Mouse (Mus musculus) CD4-positive, CD25-positive, alpha-beta regulatory T cell, adult 9 weeks (primary cell): ENCODE data around the gene Slc25a5. TPM values are rescaled to one million over a fixed set of nuclear protein-coding genes. Genes with fewer than 3 reads are reported as not detected.

Experiments
- polyA plus RNA-seq: library from polyadenylated mRNA; unstranded; fragments of 100-300 nt; shearing (Covaris generic); gene quantifications from one replicate; pipeline ENCODE4 v1.2.1, GENCODE M21; 2017

Gene Slc25a5
- 823 TPM for polyA plus RNA-seq

GRCm38 (mm10) chrX:36795424-36796162, at the start of gene Slc25a5:
TSS of gene Slc25a5 (plus strand) at chrX:36795651.

Other genes with a start within 250 kb of the Slc25a5 start
- gene Pgrmc1, start 197.4 kb upstream of the Slc25a5 start, polyA plus RNA-seq: 73.2 TPM
- 0.84 TPM for gene Akap17b, start 150.3 kb upstream of the Slc25a5 start, polyA plus RNA-seq
- 0.53 TPM for gene Slc25a43, start 52.0 kb upstream of the Slc25a5 start, polyA plus RNA-seq
- 133 TPM for gene Ube2a, start 78.2 kb downstream of the Slc25a5 start, polyA plus RNA-seq
- gene C330007P06Rik, start 78.5 kb downstream of the Slc25a5 start, polyA plus RNA-seq: 29.6 TPM
- gene Nkrf, start 107.2 kb downstream of the Slc25a5 start, polyA plus RNA-seq: 2.5 TPM
- 147 TPM for gene Sept6, start 196.1 kb downstream of the Slc25a5 start, polyA plus RNA-seq